Mouse (Mus musculus): Measurements from ENCODE around the gene Ctsl. TPM values are rescaled to one million over a fixed set of nuclear protein-coding genes. Genes with fewer than 3 reads are reported as not detected.

The Ctsl gene
- polyA plus RNA-seq, 1 experiment from 2014 or later: 269 TPM

DNA sequence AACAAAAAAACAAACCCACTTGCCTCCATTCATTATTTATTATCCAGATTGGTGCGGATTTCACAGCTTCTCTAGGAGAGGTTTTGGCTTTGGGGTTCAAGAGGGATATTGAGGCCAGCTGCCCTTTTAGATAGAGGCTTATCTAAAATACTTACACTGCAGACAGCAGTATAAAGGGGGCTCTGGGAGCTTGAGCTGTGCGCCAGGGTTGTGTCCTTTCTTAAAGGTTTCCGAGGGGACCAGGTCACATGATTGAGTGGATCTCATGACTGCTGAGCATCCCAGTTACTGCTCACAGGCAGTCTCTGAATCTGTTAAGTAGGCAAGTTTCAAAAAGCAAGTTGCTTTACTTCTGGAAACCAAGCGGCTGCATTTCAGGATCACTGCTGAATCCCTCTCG is 13.3 kb downstream of the Ctsl start:
- no peak for DNase-seq (ENCODE audit: low spot score)
- H3K9ac ChIP-seq (replicated peaks; ENCODE audit: low read depth): no peak overlapping the region
- TF ChIP-seq EP300 (IDR thresholded peaks at IDR 0.05) (no peak), CTCF (IDR thresholded peaks at IDR 0.05) (no peak)
- WGBS: 68% methylated on average over 5 of the region's 5 CpGs
- no peaks in the 10 kb centered on the region for H3K9me3 ChIP-seq (ENCODE audit: low read length)
- H3K27ac ChIP-seq (ENCODE audit: low read length): no peak overlapping the region
- H3K4me3 ChIP-seq (ENCODE audit: low read depth, low read length): no peak overlapping the region
- no peaks in the 10 kb centered on the region for H3K4me1 ChIP-seq (ENCODE audit: insufficient read depth, low read depth, low read length)
- H3K4me2 ChIP-seq (replicated peaks; ENCODE audit: low read depth, low read length): no peak overlapping the region
- 0 out of 2 replicates have a peak, but pooled peaks cover 3% of the 10 kb centered on the region for H3K36me3 ChIP-seq (ENCODE audit: insufficient read depth, low read length)
- no peak for ATAC-seq
- H3K27me3 ChIP-seq (replicated peaks; ENCODE audit: insufficient read depth, low read length): no peaks in the 10 kb centered on the region

GRCm38 (mm10) chr13:64349474-64349873 is 21.2 kb downstream of the Ctsl start:
- WGBS: 78% methylated on average over 2 of the region's 2 CpGs
- TF ChIP-seq EP300 (IDR thresholded peaks at IDR 0.05) (no peak), CTCF (IDR thresholded peaks at IDR 0.05) (no peak)
- ATAC-seq: no peak

DNA sequence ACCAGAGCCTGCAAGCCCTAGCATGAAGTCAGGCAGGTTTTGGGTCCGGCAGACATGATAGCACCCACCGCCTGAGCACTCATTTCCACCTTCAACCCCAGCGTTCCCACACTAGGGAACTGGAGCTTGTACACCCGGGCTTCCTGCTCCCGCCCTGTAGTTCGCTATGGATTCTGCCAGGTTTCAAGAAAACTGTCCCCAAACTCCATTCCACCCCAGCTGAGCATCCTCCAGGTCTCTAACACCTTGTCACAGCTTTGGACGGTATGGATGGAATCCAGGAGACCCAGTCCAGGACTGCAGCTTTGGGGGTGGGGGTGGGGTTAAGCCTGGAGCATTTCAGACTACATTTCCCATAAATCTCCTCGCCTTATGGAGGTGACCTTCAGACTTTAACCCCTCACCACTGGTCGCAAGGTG is 26.6 kb downstream of the Ctsl start:
- ATAC-seq (peak; percentile 61), DNase-seq (ENCODE audit: low spot score) (peak; percentile 14)
- WGBS: 5% methylated on average over 9 of the region's 9 CpGs
- peak overlapping the region; percentile 44 for H3K9ac ChIP-seq (replicated peaks; ENCODE audit: low read depth)
- H3K4me1 ChIP-seq (ENCODE audit: insufficient read depth, low read depth, low read length): no peaks in the 10 kb centered on the region
- H3K27me3 ChIP-seq (replicated peaks; ENCODE audit: insufficient read depth, low read length): no peaks in the 10 kb centered on the region
- H3K36me3 ChIP-seq (ENCODE audit: insufficient read depth, low read length): no peaks in the 10 kb centered on the region
- peak overlapping the region; percentile 68 for H3K4me2 ChIP-seq (replicated peaks; ENCODE audit: low read depth, low read length)
- TF ChIP-seq CTCF (IDR thresholded peaks at IDR 0.05) (no peak), EP300 (IDR thresholded peaks at IDR 0.05) (no peak)
- H3K4me3 ChIP-seq (ENCODE audit: low read depth, low read length): peak overlapping the region; percentile 40
- no peak overlapping the region for H3K27ac ChIP-seq (ENCODE audit: low read length)
- no peaks in the 10 kb centered on the region for H3K9me3 ChIP-seq (ENCODE audit: low read length)

More at GRCm38 (mm10) chr13:64349474-64349873, 21.2 kb downstream of the Ctsl start:
- H3K27me3 ChIP-seq (replicated peaks; ENCODE audit: insufficient read depth, low read length): no peaks in the 10 kb centered on the region
- no peaks in the 10 kb centered on the region for H3K9me3 ChIP-seq (ENCODE audit: low read length)
- no peak overlapping the region for H3K4me2 ChIP-seq (replicated peaks; ENCODE audit: low read depth, low read length)
- no peaks in the 10 kb centered on the region for H3K4me1 ChIP-seq (ENCODE audit: insufficient read depth, low read depth, low read length)
- H3K36me3 ChIP-seq (ENCODE audit: insufficient read depth, low read length): no peaks in the 10 kb centered on the region
- H3K4me3 ChIP-seq (ENCODE audit: low read depth, low read length): no peak overlapping the region
- H3K27ac ChIP-seq (ENCODE audit: low read length): no peak overlapping the region
- DNase-seq (ENCODE audit: low spot score): no peak
- H3K9ac ChIP-seq (replicated peaks; ENCODE audit: low read depth): no peak overlapping the region

- no peaks in the 10 kb centered on the region for H3K9me3 ChIP-seq (ENCODE audit: low read length)
- TF ChIP-seq EP300 (IDR thresholded peaks at IDR 0.05) (no peak), CTCF (IDR thresholded peaks at IDR 0.05) (no peak)
- ATAC-seq: no peak
- DNase-seq (ENCODE audit: low spot score): no peak
- no peak overlapping the region for H3K27ac ChIP-seq (ENCODE audit: low read length)
- WGBS: 17% methylated on average over 10 of the region's 10 CpGs
- no peaks in the 10 kb centered on the region for H3K4me1 ChIP-seq (ENCODE audit: insufficient read depth, low read depth, low read length)
- peak overlapping the region; percentile 68 for H3K4me2 ChIP-seq (replicated peaks; ENCODE audit: low read depth, low read length)
- no peaks in the 10 kb centered on the region for H3K27me3 ChIP-seq (replicated peaks; ENCODE audit: insufficient read depth, low read length)
- H3K36me3 ChIP-seq (ENCODE audit: insufficient read depth, low read length): no peaks in the 10 kb centered on the region
- H3K4me3 ChIP-seq (ENCODE audit: low read depth, low read length): peak overlapping the region; percentile 40
- H3K9ac ChIP-seq (replicated peaks; ENCODE audit: low read depth): peak overlapping the region; percentile 44
Measured at GRCm38 (mm10) chr13:64343598-64343997, 27.1 kb downstream of the Ctsl start.

DNA sequence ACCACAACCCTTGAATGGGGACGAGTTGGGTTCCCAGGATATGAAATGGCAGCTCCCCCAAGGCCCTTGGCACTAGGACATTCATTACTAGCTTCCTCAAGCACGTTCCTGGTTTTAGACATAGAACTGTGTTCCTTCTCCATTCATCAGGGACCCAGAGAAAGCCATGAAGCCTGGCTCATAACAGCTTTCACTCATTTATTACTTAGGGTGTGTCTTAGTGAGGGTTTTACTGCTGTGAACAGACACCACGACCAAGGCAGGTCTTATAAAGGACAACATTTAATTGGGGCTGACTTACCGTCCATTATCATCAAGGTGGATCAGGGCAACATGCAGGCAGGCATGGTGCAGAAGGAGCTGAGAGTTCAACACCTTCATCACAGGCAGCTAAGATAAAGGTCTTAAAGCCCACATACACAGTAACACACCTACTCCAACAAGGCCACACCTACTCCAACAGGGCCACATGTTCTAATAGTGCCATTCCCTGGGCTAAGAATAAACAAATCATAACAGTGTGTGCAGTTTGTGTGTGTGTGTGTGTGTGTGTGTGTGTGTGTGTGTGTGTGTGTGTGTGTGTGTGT is 35.1 kb downstream of the Ctsl start:
- no peaks in the 10 kb centered on the region for H3K4me1 ChIP-seq (ENCODE audit: insufficient read depth, low read depth, low read length)
- no peaks in the 10 kb centered on the region for H3K9me3 ChIP-seq (ENCODE audit: low read length)
- no peak overlapping the region for H3K9ac ChIP-seq (replicated peaks; ENCODE audit: low read depth)
- H3K27me3 ChIP-seq (replicated peaks; ENCODE audit: insufficient read depth, low read length): no peaks in the 10 kb centered on the region
- H3K36me3 ChIP-seq (ENCODE audit: insufficient read depth, low read length): no peaks in the 10 kb centered on the region
- ATAC-seq (no peak), DNase-seq (ENCODE audit: low spot score) (no peak)
- WGBS: 62% methylated on average over 4 of the region's 4 CpGs
- no peak overlapping the region for H3K27ac ChIP-seq (ENCODE audit: low read length)
- no peak overlapping the region for H3K4me2 ChIP-seq (replicated peaks; ENCODE audit: low read depth, low read length)
- no peak overlapping the region for H3K4me3 ChIP-seq (ENCODE audit: low read depth, low read length)
- TF ChIP-seq CTCF (IDR thresholded peaks at IDR 0.05) (no peak), EP300 (IDR thresholded peaks at IDR 0.05) (no peak)

DNA sequence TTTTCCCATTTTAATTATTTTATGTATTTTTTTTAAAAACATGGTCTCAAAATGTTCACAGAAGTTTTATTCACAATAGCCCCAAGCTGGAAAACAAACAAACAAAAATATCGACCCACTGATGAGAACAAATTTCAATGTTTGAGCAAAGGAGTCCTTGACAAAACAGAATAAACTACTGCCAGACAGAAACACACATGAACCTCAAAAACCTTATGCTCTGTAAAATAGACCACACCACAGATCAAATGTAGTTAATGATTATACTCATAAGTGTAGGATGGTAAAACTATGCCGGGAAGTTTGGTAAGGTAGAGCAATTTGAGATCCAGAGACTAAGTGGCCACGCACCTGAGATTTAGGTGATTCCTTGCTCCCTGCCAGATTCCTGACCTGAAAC is 37.6 kb downstream of the Ctsl start:
- no peak for TF ChIP-seq EP300 (IDR thresholded peaks at IDR 0.05)
- no peak for TF ChIP-seq CTCF (IDR thresholded peaks at IDR 0.05)
- no peaks in the 10 kb centered on the region for H3K9me3 ChIP-seq (ENCODE audit: low read length)
- ATAC-seq (no peak), DNase-seq (ENCODE audit: low spot score) (no peak)
- H3K4me3 ChIP-seq (ENCODE audit: low read depth, low read length): no peak overlapping the region
- H3K4me2 ChIP-seq (replicated peaks; ENCODE audit: low read depth, low read length): no peak overlapping the region
- no peak overlapping the region for H3K27ac ChIP-seq (ENCODE audit: low read length)
- H3K27me3 ChIP-seq (replicated peaks; ENCODE audit: insufficient read depth, low read length): no peaks in the 10 kb centered on the region
- no peaks in the 10 kb centered on the region for H3K36me3 ChIP-seq (ENCODE audit: insufficient read depth, low read length)
- H3K9ac ChIP-seq (replicated peaks; ENCODE audit: low read depth): no peak overlapping the region
- H3K4me1 ChIP-seq (ENCODE audit: insufficient read depth, low read depth, low read length): no peaks in the 10 kb centered on the region
- WGBS: 66% methylated on average over 3 of the region's 3 CpGs

All from lung, postnatal 0 days (tissue).